15 mouse cellular contexts compared by ENCODE assay signal in the genomic region with DNA sequence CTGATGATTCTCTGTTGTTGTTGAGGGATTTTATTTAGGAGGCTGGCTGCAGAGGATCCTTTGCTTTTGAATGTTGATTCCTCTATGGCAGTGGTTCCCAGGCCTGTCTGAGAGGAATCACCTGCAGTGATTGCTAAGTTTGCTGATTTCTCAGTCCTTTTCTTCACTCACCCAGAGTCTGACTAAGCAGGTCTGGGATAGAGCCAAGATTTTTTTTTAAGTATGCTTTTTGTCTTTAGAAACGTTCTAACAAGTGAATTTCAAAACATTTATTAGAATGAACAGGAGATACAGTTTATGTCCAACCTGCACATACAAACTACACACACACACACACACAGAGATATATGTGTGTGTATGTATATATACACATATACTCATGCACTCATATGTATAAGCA.
"Had no signal": no experiment of that assay in that cellular context is flagged by ENCODE, and none has a peak within 500 bp of the region (broad histone marks: within the 10 kb centered on the region; RNA-seq: fewer than 3 reads in every experiment).

No protein-coding gene starts in this region.

- DNase-seq: liver, postnatal 0 days; lung, adult 2 months; lung, postnatal 14 days; lung, postnatal 36 days; retina, postnatal 1 day; right cerebral cortex, adult 18-20 months; right cerebral cortex, postnatal 25 days; right cerebral cortex, postnatal 4 days; spleen, adult 18-20 months; thymus, adult 18-20 months; thymus, postnatal 14 days; thymus, postnatal 36 days had no signal

- ATAC-seq: liver, postnatal 0 days; lung, postnatal 0 days; midbrain, embryonic 13.5 days; midbrain, embryonic 15.5 days had no signal
